Mouse (Mus musculus) kidney, embryonic 14.5 days (tissue): Measurements from ENCODE around the gene Cebpz. TPM values are rescaled to one million over a fixed set of nuclear protein-coding genes. Genes with fewer than 3 reads are reported as not detected.
A peak's percentile ranks its signal among the peaks of the same experiment; 100 is the strongest.

ENCODE experiments used
- ATAC-seq: fragments of 200-750 bp; cut with Nextera tagmentation; 2 replicates; pipeline ENCODE4 v1.8.0; 2017; ENCODE audit warnings: moderate number of reproducible peaks, mild to moderate bottlenecking, moderate TSS enrichment, moderate library complexity; ENCODE audit not compliant: low FRiP score, low TSS enrichment
- H3K27ac ChIP-seq: fragments of 300-500 bp; sonication (generic); 2 replicates; pipeline ENCODE4 v1.5.1; 2014; ENCODE audit warnings: low read depth, mild to moderate bottlenecking, low read length, moderate library complexity, mixed read lengths
- H3K27me3 ChIP-seq: fragments of 300-500 bp; sonication (generic); 2 replicates; pipeline ENCODE4 v1.6.1; 2014; ENCODE audit warnings: mild to moderate bottlenecking, low read length; ENCODE audit not compliant: control insufficient read depth, insufficient read depth
- H3K36me3 ChIP-seq: fragments of 300-500 bp; sonication (generic); 2 replicates; pipeline ENCODE4 v1.6.1; 2014; ENCODE audit warnings: low read length, mixed read lengths; ENCODE audit not compliant: control insufficient read depth, insufficient read depth
- H3K4me1 ChIP-seq: fragments of 300-500 bp; sonication (generic); 2 replicates; pipeline ENCODE4 v1.6.1; 2014; ENCODE audit warnings: low read length, mixed read lengths; ENCODE audit not compliant: control insufficient read depth, insufficient read depth
- H3K4me2 ChIP-seq: fragments of 300-500 bp; sonication (generic); replicated peaks from 2 replicates; pipeline ENCODE4 v1.6.1; 2014; ENCODE audit warnings: low read depth, mild to moderate bottlenecking, low read length
- H3K4me3 ChIP-seq: fragments of 300-500 bp; sonication (generic); 2 replicates; pipeline ENCODE4 v1.5.1; 2014; ENCODE audit warnings: mild to moderate bottlenecking, low read length
- H3K9ac ChIP-seq: fragments of 300-500 bp; sonication (generic); 2 replicates; pipeline ENCODE4 v1.6.1; 2014; ENCODE audit warnings: low read depth, mild to moderate bottlenecking, low read length, moderate library complexity
- H3K9me3 ChIP-seq: fragments of 300-500 bp; sonication (generic); 2 replicates; pipeline ENCODE4 v1.6.1; 2016; ENCODE audit warnings: low read length; ENCODE audit not compliant: control insufficient read depth
- WGBS: fragments of 180-500 bp; shearing (Covaris S2); extraction: QIAGEN DNeasy Blood & Tissue Kit; methylation state at CpG from one replicate; pipeline ENCODE4 v1.1.7; 2014; 5-methylcytosine and 5-hydroxymethylcytosine counted together
- polyA plus RNA-seq: library from polyadenylated mRNA; unstranded; fragments of >200 nt; fragmentation: Nextera tagmentation; extraction: Ambion mirVana; gene quantifications from 2 replicates; pipeline ENCODE4 v1.2.1, GENCODE M21; 2014

Cebpz gene
- polyA plus RNA-seq = 58.7 and 64.8 TPM in 2 replicates

GRCm38 (mm10) chr17:78936466-78937228 lies at the start of gene Cebpz, which contains the start of gene Ndufaf7:
Gene Cebpz (minus strand): TSS chr17:78937066.
Gene Ndufaf7 (plus strand): TSS chr17:78937136.
- H3K4me1 ChIP-seq = no peaks in the 10 kb centered on the region
- ATAC-seq = peak; percentile 99
- H3K36me3 ChIP-seq = peaks cover 38% of the 10 kb centered on the region
- no peaks in the 10 kb centered on the region for H3K27me3 ChIP-seq
- H3K9me3 ChIP-seq = no peaks in the 10 kb centered on the region
- under 1% methylated on average over 45 of the region's 45 CpGs for WGBS
- peak within 1 kb of the TSS; percentile 65 for H3K4me3 ChIP-seq
- no peak within 1 kb of the TSS for H3K27ac ChIP-seq
- H3K4me2 ChIP-seq = peak within 1 kb of the TSS; percentile 82
- peak within 1 kb of the TSS; percentile 72 for H3K9ac ChIP-seq

- no peaks in the 10 kb centered on the region for H3K27me3 ChIP-seq
- no peaks in the 10 kb centered on the region for H3K9me3 ChIP-seq
- H3K4me1 ChIP-seq = no peaks in the 10 kb centered on the region
- no peak overlapping the region for H3K4me2 ChIP-seq
- no peak for ATAC-seq
- H3K27ac ChIP-seq = no peak overlapping the region
- peaks cover 34% of the 10 kb centered on the region for H3K36me3 ChIP-seq
- H3K9ac ChIP-seq = no peak overlapping the region
- 92% methylated on average over 3 of the region's 3 CpGs for WGBS
- no peak overlapping the region for H3K4me3 ChIP-seq
Observed at GRCm38 (mm10) chr17:78983736-78984135, 46.9 kb upstream of the Cebpz start.

GRCm38 (mm10) chr17:78983166-78983565 lies 46.3 kb upstream of the Cebpz start:
- H3K27me3 ChIP-seq = no peaks in the 10 kb centered on the region
- no peak overlapping the region for H3K27ac ChIP-seq
- H3K36me3 ChIP-seq = peaks cover 34% of the 10 kb centered on the region
- no peak overlapping the region for H3K9ac ChIP-seq
- 95% methylated on average over 8 of the region's 8 CpGs for WGBS
- no peaks in the 10 kb centered on the region for H3K4me1 ChIP-seq
- no peak overlapping the region for H3K4me3 ChIP-seq
- no peaks in the 10 kb centered on the region for H3K9me3 ChIP-seq
- H3K4me2 ChIP-seq = no peak overlapping the region
- no peak for ATAC-seq

- ATAC-seq = no peak
- 90% methylated on average over 3 of the region's 3 CpGs for WGBS
- Histone ChIP-seq H3K4me1 (no peaks in the 10 kb centered on the region), H3K4me3 (no peak overlapping the region), H3K9ac (no peak overlapping the region), H3K4me2 (no peak overlapping the region), H3K36me3 (peaks cover 51% of the 10 kb centered on the region), H3K27me3 (no peaks in the 10 kb centered on the region), H3K27ac (no peak overlapping the region), H3K9me3 (no peaks in the 10 kb centered on the region)
Observed at GRCm38 (mm10) chr17:78968500-78968899, 31.6 kb upstream of the Cebpz start.

GRCm38 (mm10) chr17:78966092-78966883 lies 29.4 kb upstream of the Cebpz start:
- Histone ChIP-seq H3K27me3 (no peaks in the 10 kb centered on the region), H3K9ac (no peak overlapping the region), H3K4me3 (no peak overlapping the region), H3K27ac (no peak overlapping the region), H3K4me1 (no peaks in the 10 kb centered on the region), H3K9me3 (no peaks in the 10 kb centered on the region), H3K36me3 (peaks cover 52% of the 10 kb centered on the region), H3K4me2 (no peak overlapping the region)
- WGBS = 93% methylated on average over 11 of the region's 11 CpGs
- no peak for ATAC-seq

- Histone ChIP-seq H3K4me2 (no peak overlapping the region), H3K27me3 (no peaks in the 10 kb centered on the region), H3K4me1 (no peaks in the 10 kb centered on the region), H3K9me3 (no peaks in the 10 kb centered on the region), H3K9ac (no peak overlapping the region), H3K36me3 (peaks cover 57% of the 10 kb centered on the region), H3K27ac (no peak overlapping the region), H3K4me3 (no peak overlapping the region)
- no peak for ATAC-seq
- WGBS = 97% methylated on average over 1 of the region's 1 CpGs
Observed at GRCm38 (mm10) chr17:78964387-78964786, 27.5 kb upstream of the Cebpz start.

GRCm38 (mm10) chr17:78959473-78959872 lies 22.6 kb upstream of the Cebpz start:
- no peak overlapping the region for H3K9ac ChIP-seq
- H3K27me3 ChIP-seq = no peaks in the 10 kb centered on the region
- H3K4me1 ChIP-seq = no peaks in the 10 kb centered on the region
- WGBS = 73% methylated on average over 6 of the region's 6 CpGs
- no peak overlapping the region for H3K27ac ChIP-seq
- no peak overlapping the region for H3K4me2 ChIP-seq
- H3K9me3 ChIP-seq = no peaks in the 10 kb centered on the region
- no peak for ATAC-seq
- no peak overlapping the region for H3K4me3 ChIP-seq
- peaks cover 75% of the 10 kb centered on the region for H3K36me3 ChIP-seq

- Histone ChIP-seq H3K4me2 (no peak overlapping the region), H3K9me3 (no peaks in the 10 kb centered on the region), H3K4me3 (no peak overlapping the region), H3K4me1 (no peaks in the 10 kb centered on the region), H3K9ac (no peak overlapping the region), H3K36me3 (peaks cover 84% of the 10 kb centered on the region), H3K27ac (no peak overlapping the region), H3K27me3 (no peaks in the 10 kb centered on the region)
- ATAC-seq = no peak
- WGBS = 84% methylated on average over 8 of the region's 8 CpGs
Observed at GRCm38 (mm10) chr17:78953240-78953639, 16.4 kb upstream of the Cebpz start.

- H3K4me2 ChIP-seq = no peak overlapping the region
- H3K4me3 ChIP-seq = no peak overlapping the region
- WGBS = 87% methylated on average over 5 of the region's 5 CpGs
- no peaks in the 10 kb centered on the region for H3K9me3 ChIP-seq
- no peak overlapping the region for H3K27ac ChIP-seq
- H3K4me1 ChIP-seq = no peaks in the 10 kb centered on the region
- peaks cover 85% of the 10 kb centered on the region for H3K36me3 ChIP-seq
- no peak for ATAC-seq
- no peak overlapping the region for H3K9ac ChIP-seq
- no peaks in the 10 kb centered on the region for H3K27me3 ChIP-seq
Observed at GRCm38 (mm10) chr17:78952070-78952469, 15.2 kb upstream of the Cebpz start.
